Mouse (Mus musculus) brain, embryonic 14.5 days (tissue): ENCODE measurements around the gene Runx1.

Experiments used
- CTCF ChIP-seq: fragments of 200-500 bp; IDR thresholded peaks from 2 replicates; pipeline ENCODE4 v1.5.1; 2012; ENCODE audit warnings: inconsistent platforms, mild to moderate bottlenecking, moderate library complexity, borderline replicate concordance; ENCODE audit not compliant: insufficient read depth, insufficient read length; ENCODE audit errors: extremely low read depth
- POLR2A ChIP-seq: fragments of 200-500 bp; IDR thresholded peaks from 2 replicates; pipeline ENCODE4 v1.6.1; 2012; ENCODE audit warnings: mild to moderate bottlenecking, inconsistent platforms, borderline replicate concordance; ENCODE audit not compliant: poor library complexity, insufficient read depth, insufficient read length, severe bottlenecking; ENCODE audit errors: extremely low read depth

GRCm38 (mm10) chr16:92703850-92704249, 122.1 kb downstream of the Runx1 start:
- TF ChIP-seq POLR2A = no peak
- TF ChIP-seq CTCF = no peak
